Mouse (Mus musculus) liver, adult 2 months (tissue): ENCODE data around the gene Acsm2.

Source experiments
- CTCF ChIP-seq: fragments of 200-500 bp; IDR thresholded peaks from 2 replicates; pipeline ENCODE4 v1.5.1; 2011; ENCODE audit warnings: low read depth, low read length, control low read depth
- POLR2A ChIP-seq: fragments of 200-500 bp; IDR thresholded peaks from 2 replicates; pipeline ENCODE4 v1.6.1; 2011; ENCODE audit warnings: low read length, control low read depth; ENCODE audit not compliant: insufficient read depth; ENCODE audit errors: extremely low read depth

DNA sequence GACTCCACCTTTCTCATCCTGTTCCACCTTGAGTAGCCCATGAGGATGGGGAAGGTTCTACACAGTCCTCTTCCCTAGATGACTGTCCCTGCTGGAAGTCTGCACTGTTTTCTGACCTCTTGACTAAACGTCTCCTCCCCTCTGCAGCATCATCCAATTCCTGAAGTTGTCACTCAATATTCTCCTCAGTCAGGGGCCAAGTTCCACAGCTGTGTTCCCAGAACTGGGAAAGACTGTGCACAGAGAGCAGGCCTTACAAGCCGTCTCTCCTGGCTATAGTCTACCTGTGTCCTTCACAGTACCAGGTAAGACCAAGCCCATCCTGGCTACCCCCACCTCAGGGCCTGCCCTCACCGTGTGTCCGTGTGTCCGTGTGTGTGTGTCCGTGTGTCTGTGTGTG lies 63.5 kb downstream of the Acsm2 start:
- TF ChIP-seq CTCF (no peak), POLR2A (peak; percentile 68; the same call in 1 of the 2 replicates)
